ENCODE assay signal across 12 mouse cellular contexts in the genomic region with DNA sequence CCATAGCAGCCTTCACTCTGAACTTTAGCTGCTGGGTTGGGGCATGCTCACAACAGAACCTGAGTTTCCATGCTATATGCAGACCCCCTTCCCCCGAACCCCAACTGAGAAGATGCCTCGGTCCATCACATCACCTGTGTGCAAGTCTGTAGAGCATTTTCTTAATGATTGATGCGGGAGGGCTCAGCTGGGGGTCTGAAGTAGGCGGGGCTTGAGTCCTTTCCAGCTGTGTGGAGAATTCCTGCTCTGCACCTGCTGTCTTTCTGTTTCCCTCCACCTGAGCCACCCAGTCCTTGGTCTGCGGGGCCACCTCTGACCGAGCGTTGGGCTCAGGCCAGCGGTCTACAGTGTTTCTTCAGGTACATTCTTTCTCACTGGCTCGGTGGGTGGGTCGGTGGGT. TPM values are rescaled to one million over a fixed set of nuclear protein-coding genes. Genes with fewer than 3 reads are reported as not detected.
DNase-seq lines count a peak whose midpoint lies in the region; ATAC-seq and TF ChIP-seq lines count a peak whose summit lies in the region.
"Had no signal": no experiment of that assay in that cellular context is flagged by ENCODE, and none has a peak within 500 bp of the region (broad histone marks: within the 10 kb centered on the region; RNA-seq: fewer than 3 reads in every experiment).

A gene (plus strand): TSS at position 301 of the 400 bp plus-strand sequence.

- DNase-seq in embryonic facial prominence, embryonic 10.5 days (ENCODE audit: low spot score) = no peak
- DNase-seq in heart, postnatal 0 days (ENCODE audit: low spot score) = no peak
- DNase-seq in heart, postnatal 36 days = no peak
- DNase-seq in limb, embryonic 11.5 days (ENCODE audit: low spot score) = no peak
- no peak for DNase-seq in limb, embryonic 10.5 days (ENCODE audit: low spot score)
- DNase-seq in urinary bladder, adult 2 months (ENCODE audit: low spot score) = no peak
- DNase-seq: lung, postnatal 10 days had no signal

- H3K27ac ChIP-seq in embryonic facial prominence, embryonic 12.5 days = no peak within 1 kb of the TSS
- H3K27ac ChIP-seq in embryonic facial prominence, embryonic 10.5 days (replicated peaks) = no peak within 1 kb of the TSS
- H3K27ac ChIP-seq in heart, postnatal 0 days (ENCODE audit: low read depth) = no peak within 1 kb of the TSS
- H3K27ac ChIP-seq in limb, embryonic 11.5 days (replicated peaks; ENCODE audit: low read depth, low read length) = no peak within 1 kb of the TSS
- no peak within 1 kb of the TSS for H3K27ac ChIP-seq in limb, embryonic 10.5 days
- no peak within 1 kb of the TSS for H3K27ac ChIP-seq in neural tube, embryonic 15.5 days (replicated peaks)
- H3K27ac ChIP-seq: liver, embryonic 12.5 days had no signal

- no peak for TF ChIP-seq EP300 in heart, postnatal 0 days (IDR thresholded peaks at IDR 0.05; ENCODE audit: low read depth)

- no peaks in the 10 kb centered on the region for H3K4me1 ChIP-seq in embryonic facial prominence, embryonic 12.5 days
- H3K4me1 ChIP-seq in embryonic facial prominence, embryonic 10.5 days = peaks cover 11% of the 10 kb centered on the region
- H3K4me1 ChIP-seq in heart, postnatal 0 days (ENCODE audit: control insufficient read depth, insufficient read depth) = no peaks in the 10 kb centered on the region
- 0 out of 2 replicates have a peak, but pooled peaks cover 3% of the 10 kb centered on the region for H3K4me1 ChIP-seq in limb, embryonic 11.5 days (ENCODE audit: control insufficient read depth, insufficient read depth, low read length)
- no peaks in the 10 kb centered on the region for H3K4me1 ChIP-seq in limb, embryonic 10.5 days
- peaks cover 11% of the 10 kb centered on the region; the same call in 1 of the 2 replicates for H3K4me1 ChIP-seq in neural tube, embryonic 15.5 days
- H3K4me1 ChIP-seq: liver, embryonic 12.5 days had no signal

- 17% methylated on average over 10 of the region's 10 CpGs for WGBS in embryonic facial prominence, embryonic 12.5 days
- 15% methylated on average over 10 of the region's 10 CpGs for WGBS in embryonic facial prominence, embryonic 10.5 days
- 25% methylated on average over 10 of the region's 10 CpGs for WGBS in heart, postnatal 0 days
- WGBS in limb, embryonic 11.5 days = 19% methylated on average over 10 of the region's 10 CpGs
- 19% methylated on average over 10 of the region's 10 CpGs for WGBS in limb, embryonic 10.5 days
- 16% methylated on average over 10 of the region's 10 CpGs for WGBS in neural tube, embryonic 15.5 days

- no peak for ATAC-seq in embryonic facial prominence, embryonic 12.5 days (ENCODE audit: insufficient number of reproducible peaks, insufficient read depth, low FRiP score, low TSS enrichment)
- no peak for ATAC-seq in heart, postnatal 0 days (ENCODE audit: insufficient read depth, low read depth)
- no peak for ATAC-seq in limb, embryonic 11.5 days (ENCODE audit: insufficient number of reproducible peaks, low FRiP score, low TSS enrichment, low read depth)
- no peak for ATAC-seq in neural tube, embryonic 15.5 days (ENCODE audit: low FRiP score)
- ATAC-seq: liver, embryonic 12.5 days had no signal

- H3K36me3 ChIP-seq in embryonic facial prominence, embryonic 12.5 days = no peaks in the 10 kb centered on the region
- H3K36me3 ChIP-seq in embryonic facial prominence, embryonic 10.5 days (replicated peaks) = no peaks in the 10 kb centered on the region
- no peaks in the 10 kb centered on the region for H3K36me3 ChIP-seq in heart, postnatal 0 days (replicated peaks; ENCODE audit: control insufficient read depth, insufficient read depth, low read length)
- no peaks in the 10 kb centered on the region for H3K36me3 ChIP-seq in limb, embryonic 11.5 days (ENCODE audit: control insufficient read depth, insufficient read depth, low read length)
- no peaks in the 10 kb centered on the region for H3K36me3 ChIP-seq in limb, embryonic 10.5 days
- no peaks in the 10 kb centered on the region for H3K36me3 ChIP-seq in neural tube, embryonic 15.5 days
- H3K36me3 ChIP-seq: liver, embryonic 12.5 days had no signal

- H3K9me3 ChIP-seq in embryonic facial prominence, embryonic 12.5 days = no peaks in the 10 kb centered on the region
- H3K9me3 ChIP-seq in embryonic facial prominence, embryonic 10.5 days = no peaks in the 10 kb centered on the region
- no peaks in the 10 kb centered on the region for H3K9me3 ChIP-seq in heart, postnatal 0 days (replicated peaks; ENCODE audit: control insufficient read depth, low read length)
- no peaks in the 10 kb centered on the region for H3K9me3 ChIP-seq in limb, embryonic 11.5 days (ENCODE audit: control insufficient read depth, low read length)
- no peaks in the 10 kb centered on the region for H3K9me3 ChIP-seq in limb, embryonic 10.5 days (replicated peaks)
- no peaks in the 10 kb centered on the region for H3K9me3 ChIP-seq in neural tube, embryonic 15.5 days (replicated peaks)
- H3K9me3 ChIP-seq: liver, embryonic 12.5 days had no signal

- H3K4me3 ChIP-seq in embryonic facial prominence, embryonic 12.5 days = no peak within 1 kb of the TSS
- H3K4me3 ChIP-seq in embryonic facial prominence, embryonic 10.5 days = no peak within 1 kb of the TSS
- peak within 1 kb of the TSS; percentile 29; the same call in 1 of the 2 replicates for H3K4me3 ChIP-seq in heart, postnatal 0 days (ENCODE audit: low read depth, low read length)
- H3K4me3 ChIP-seq in limb, embryonic 11.5 days (ENCODE audit: low read depth, low read length) = no peak within 1 kb of the TSS
- H3K4me3 ChIP-seq in limb, embryonic 10.5 days = no peak within 1 kb of the TSS
- 0 out of 2 replicates have a peak within 1 kb of the TSS, but pooled peaks have one; percentile 8 for H3K4me3 ChIP-seq in neural tube, embryonic 15.5 days (replicated peaks)
- H3K4me3 ChIP-seq: liver, embryonic 12.5 days had no signal

- intact Hi-C loops in heart, postnatal 36 days (cut with DNase I) = loop anchor here (2.0 kb wide), 1 partner anchor 22 kb away; no protein-coding TSS in a partner anchor

- H3K4me2 ChIP-seq in embryonic facial prominence, embryonic 12.5 days (replicated peaks) = 0 out of 2 replicates have a peak within 1 kb of the TSS, but pooled peaks have one; percentile 7
- H3K4me2 ChIP-seq in heart, postnatal 0 days (ENCODE audit: low read depth, low read length) = peak within 1 kb of the TSS; percentile 54
- peak within 1 kb of the TSS; percentile 0; the same call in 1 of the 2 replicates for H3K4me2 ChIP-seq in limb, embryonic 11.5 days (ENCODE audit: low read depth, severe bottlenecking)
- H3K4me2 ChIP-seq in neural tube, embryonic 15.5 days = peak within 1 kb of the TSS; percentile 20
- H3K4me2 ChIP-seq: liver, embryonic 12.5 days had no signal

- peaks cover 36% of the 10 kb centered on the region for H3K27me3 ChIP-seq in embryonic facial prominence, embryonic 12.5 days
- H3K27me3 ChIP-seq in embryonic facial prominence, embryonic 10.5 days (replicated peaks; ENCODE audit: low read depth, poor library complexity, severe bottlenecking) = peaks cover 46% of the 10 kb centered on the region
- H3K27me3 ChIP-seq in heart, postnatal 0 days (ENCODE audit: control insufficient read depth, insufficient read depth, low read length) = peaks cover 25% of the 10 kb centered on the region
- H3K27me3 ChIP-seq in limb, embryonic 11.5 days (ENCODE audit: control insufficient read depth, insufficient read depth, low read length) = peaks cover 23% of the 10 kb centered on the region
- peaks cover 44% of the 10 kb centered on the region for H3K27me3 ChIP-seq in limb, embryonic 10.5 days (ENCODE audit: low read depth, poor library complexity, severe bottlenecking)
- peaks cover 36% of the 10 kb centered on the region for H3K27me3 ChIP-seq in neural tube, embryonic 15.5 days (replicated peaks)

- no peak for TF ChIP-seq CTCF in heart, postnatal 0 days (IDR thresholded peaks at IDR 0.05; ENCODE audit: low read depth)

- no peak within 1 kb of the TSS for H3K9ac ChIP-seq in embryonic facial prominence, embryonic 12.5 days
- no peak within 1 kb of the TSS for H3K9ac ChIP-seq in heart, postnatal 0 days (replicated peaks; ENCODE audit: low read depth, low read length)
- H3K9ac ChIP-seq in limb, embryonic 11.5 days (ENCODE audit: low read length) = no peak within 1 kb of the TSS
- no peak within 1 kb of the TSS for H3K9ac ChIP-seq in neural tube, embryonic 15.5 days (replicated peaks)
- H3K9ac ChIP-seq: liver, embryonic 12.5 days had no signal

RNA-seq across cellular contexts. Expression of the gene that starts here (rescaled TPM):
- polyA plus RNA-seq in embryonic facial prominence, embryonic 12.5 days (2016; fragmentation: Nextera tagmentation; extraction: Ambion mirVana) = 0.14 and 0.37 TPM in 2 replicates
- polyA plus RNA-seq in embryonic facial prominence, embryonic 10.5 days (2016; fragmentation: Nextera tagmentation; extraction: Ambion mirVana) = 0.13 and 0.20 TPM in 2 replicates
- 3.1 and 8.9 TPM in 2 replicates for total RNA-seq in heart, postnatal 0 days (2014; rRNA removed; ENCODE audit: low replicate concordance)
- polyA plus RNA-seq in heart, postnatal 0 days (2015; fragmentation: Nextera tagmentation; extraction: Ambion mirVana) = 3.3 and 3.6 TPM in 2 replicates
- 1 to 10 TPM; 6.3 to 6.7 TPM for total RNA-seq in heart, postnatal 36 days (2021)
- 0.58 TPM in 1 of 2 replicates, not detected in the other for polyA plus RNA-seq in limb, embryonic 11.5 days (2014; fragmentation: Nextera tagmentation; extraction: Ambion mirVana)
- 0.29 and 0.40 TPM in 2 replicates for polyA plus RNA-seq in limb, embryonic 10.5 days (2016; fragmentation: Nextera tagmentation; extraction: Ambion mirVana)
- polyA plus RNA-seq in neural tube, embryonic 15.5 days (2015; fragmentation: Nextera tagmentation; extraction: Ambion mirVana) = 2.1 and 2.9 TPM in 2 replicates
- 4.7 and 4.8 TPM in 2 replicates for polyA plus RNA-seq in urinary bladder, adult 2 months (2012; rRNA removed)
- total RNA-seq: hematopoietic stem cell, adult 5-6 weeks; neutrophil, adult 5-6 weeks had no signal
- polyA plus RNA-seq: liver, embryonic 12.5 days had no signal

Comparison
In these comparisons a context has a peak if more than half of its experiments do, and no peak if none do; other contexts are left out.
1. H3K4me2 ChIP-seq: peak in every context shown above with its lines; median percentile 54 in heart, postnatal 0 days; 20 in neural tube, embryonic 15.5 days; 7 in embryonic facial prominence, embryonic 12.5 days; 0 in limb, embryonic 11.5 days.
2. H3K4me3 ChIP-seq: peak in heart, postnatal 0 days (single experiment) and neural tube, embryonic 15.5 days (single experiment); none in embryonic facial prominence, embryonic 12.5 days (single experiment), embryonic facial prominence, embryonic 10.5 days (single experiment), limb, embryonic 11.5 days (single experiment) and limb, embryonic 10.5 days (single experiment).